ENCODE assay signal across 21 mouse cellular contexts in the genomic region with DNA sequence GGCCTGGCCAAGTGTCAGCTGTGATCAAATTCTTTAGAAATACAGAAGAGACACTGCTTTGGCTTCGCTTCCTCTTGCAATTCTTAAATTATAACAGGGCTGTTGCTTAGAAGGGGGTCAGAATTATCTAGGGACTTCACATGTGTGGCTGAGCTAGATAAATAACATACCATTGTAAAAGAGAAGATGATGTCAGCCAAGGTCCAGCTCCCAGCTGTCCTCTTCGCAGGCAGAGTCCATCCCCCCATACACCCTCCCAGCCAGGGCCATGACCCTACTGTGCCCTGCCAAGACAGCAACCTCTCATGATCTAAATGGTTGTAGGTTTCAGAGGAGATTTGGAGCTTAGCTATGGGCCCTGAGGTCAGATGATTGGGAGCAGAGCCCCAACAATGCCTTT. TPM values are rescaled to one million over a fixed set of nuclear protein-coding genes. Genes with fewer than 3 reads are reported as not detected.
DNase-seq lines count a peak whose midpoint lies in the region; ATAC-seq and TF ChIP-seq lines count a peak whose summit lies in the region.
"Had no signal": no experiment of that assay in that cellular context is flagged by ENCODE, and none has a peak within 500 bp of the region (broad histone marks: within the 10 kb centered on the region; RNA-seq: fewer than 3 reads in every experiment).

No protein-coding gene starts in this region.

- TF ChIP-seq CTCF in stomach, postnatal 0 days (IDR thresholded peaks at IDR 0.05; ENCODE audit: low read depth), result no peak

- H3K4me2 ChIP-seq in kidney, embryonic 15.5 days, result no peak overlapping the region
- no peak overlapping the region for H3K4me2 ChIP-seq in stomach, postnatal 0 days (replicated peaks; ENCODE audit: low read depth)
- H3K4me2 ChIP-seq: liver, embryonic 12.5 days; lung, embryonic 15.5 days; stomach, embryonic 15.5 days had no signal

- no peak overlapping the region for H3K27ac ChIP-seq in kidney, embryonic 15.5 days
- H3K27ac ChIP-seq in stomach, postnatal 0 days (replicated peaks), result no peak overlapping the region
- H3K27ac ChIP-seq: hindbrain, postnatal 0 days; layer of hippocampus, adult 2 months; liver, embryonic 12.5 days; lung, embryonic 15.5 days; stomach, embryonic 15.5 days had no signal

- H3K36me3 ChIP-seq in kidney, embryonic 15.5 days, result no peaks in the 10 kb centered on the region
- H3K36me3 ChIP-seq in stomach, postnatal 0 days (ENCODE audit: control insufficient read depth, insufficient read depth, low read length), result no peaks in the 10 kb centered on the region
- H3K36me3 ChIP-seq: liver, embryonic 12.5 days; lung, embryonic 15.5 days; stomach, embryonic 15.5 days had no signal

- no peak for TF ChIP-seq EP300 in stomach, postnatal 0 days (optimal IDR thresholded peaks at IDR 0.05)

- H3K27me3 ChIP-seq in kidney, embryonic 15.5 days, result no peaks in the 10 kb centered on the region
- H3K27me3 ChIP-seq in stomach, postnatal 0 days (ENCODE audit: control insufficient read depth, insufficient read depth, low read length), result no peaks in the 10 kb centered on the region
- H3K27me3 ChIP-seq: lung, embryonic 15.5 days; stomach, embryonic 15.5 days had no signal

- intact Hi-C loops in heart, postnatal 25 days (cut with DNase I), result loop anchor here (5.0 kb wide), 1 partner anchor 33 kb away; no protein-coding TSS in a partner anchor

- no peak for ATAC-seq in kidney, embryonic 15.5 days (replicated peaks; ENCODE audit: low FRiP score)
- no peak for ATAC-seq in stomach, postnatal 0 days (ENCODE audit: low FRiP score, low TSS enrichment)
- ATAC-seq: forebrain, embryonic 16.5 days; hindbrain, postnatal 0 days; liver, embryonic 12.5 days; midbrain, embryonic 16.5 days had no signal

- H3K9me3 ChIP-seq in kidney, embryonic 15.5 days (replicated peaks), result no peaks in the 10 kb centered on the region
- H3K9me3 ChIP-seq in stomach, postnatal 0 days (ENCODE audit: control insufficient read depth, low read length), result no peaks in the 10 kb centered on the region
- H3K9me3 ChIP-seq: liver, embryonic 12.5 days; lung, embryonic 15.5 days; stomach, embryonic 15.5 days had no signal

- no peak overlapping the region for H3K9ac ChIP-seq in kidney, embryonic 15.5 days
- H3K9ac ChIP-seq in stomach, postnatal 0 days (ENCODE audit: low read length), result no peak overlapping the region
- H3K9ac ChIP-seq: liver, embryonic 12.5 days; lung, embryonic 15.5 days; stomach, embryonic 15.5 days had no signal

- no peaks in the 10 kb centered on the region for H3K4me1 ChIP-seq in kidney, embryonic 15.5 days
- no peaks in the 10 kb centered on the region for H3K4me1 ChIP-seq in stomach, postnatal 0 days (replicated peaks; ENCODE audit: control insufficient read depth, insufficient read depth)
- H3K4me1 ChIP-seq: stomach, embryonic 15.5 days had no signal

- peak; percentile 75 for DNase-seq in gastrocnemius, adult 18-20 months (ENCODE audit: low spot score)
- DNase-seq in gastrocnemius, postnatal 10 days, result no peak
- DNase-seq in kidney, postnatal 4 days, result peak; percentile 36
- peak; percentile 41 for DNase-seq in heart, postnatal 25 days (ENCODE audit: low spot score)
- DNase-seq in MN1 (ENCODE audit: low spot score), result no peak
- no peak for DNase-seq in ovary, postnatal 14 days (ENCODE audit: low spot score)
- no peak for DNase-seq in stomach, postnatal 0 days (ENCODE audit: low spot score)
- DNase-seq: adrenal gland, postnatal 14 days; cerebellum, adult 11-12 months; cerebellum, postnatal 25 days; kidney, adult 8-10 months; right cerebral cortex, adult 18-20 months had no signal

- no peak overlapping the region for H3K4me3 ChIP-seq in kidney, embryonic 15.5 days (replicated peaks)
- no peak overlapping the region for H3K4me3 ChIP-seq in stomach, postnatal 0 days (ENCODE audit: low read depth, low read length)
- H3K4me3 ChIP-seq: layer of hippocampus, adult 2 months; liver, embryonic 12.5 days; lung, embryonic 15.5 days; stomach, embryonic 15.5 days had no signal

- 46% methylated on average over 2 of the region's 2 CpGs for WGBS in kidney, embryonic 15.5 days
- 57% methylated on average over 2 of the region's 2 CpGs for WGBS in stomach, postnatal 0 days

RNA-seq across cellular contexts. Expression of gene Hdac11, which starts 27.5 kb away (rescaled TPM):
- total RNA-seq in gastrocnemius, adult 18-20 months (2021), result 1 to 10 TPM; 6.7 to 7.2 TPM
- 10 to 100 TPM; 14.1 to 17.2 TPM for total RNA-seq in gastrocnemius, postnatal 10 days (2021)
- 13.2 and 14.3 TPM in 2 replicates for polyA plus RNA-seq in kidney, embryonic 15.5 days (2015; fragmentation: Nextera tagmentation; extraction: Ambion mirVana)
- total RNA-seq in heart, postnatal 25 days (2021), result 10 to 100 TPM; 13.0 to 15.1 TPM
- polyA plus RNA-seq in stomach, postnatal 0 days (2015; fragmentation: Nextera tagmentation; extraction: Ambion mirVana), result 6.5 and 7.1 TPM in 2 replicates

RNA-seq across cellular contexts. Expression of gene Fbln2, which starts 28.3 kb away (rescaled TPM):
- total RNA-seq in gastrocnemius, adult 18-20 months (2021), result 10 to 100 TPM; 40.1 to 51.6 TPM
- 10 to 100 TPM; 63.3 to 73.2 TPM for total RNA-seq in gastrocnemius, postnatal 10 days (2021)
- 38.9 and 56.4 TPM in 2 replicates for polyA plus RNA-seq in kidney, embryonic 15.5 days (2015; fragmentation: Nextera tagmentation; extraction: Ambion mirVana)
- 10 to 100 TPM; 71.8 to 76.3 TPM for total RNA-seq in heart, postnatal 25 days (2021)
- 29.5 and 32.1 TPM in 2 replicates for polyA plus RNA-seq in stomach, postnatal 0 days (2015; fragmentation: Nextera tagmentation; extraction: Ambion mirVana)
- total RNA-seq: megakaryocyte-erythroid progenitor cell, adult 5-6 weeks had no signal

Comparison
In these comparisons a context has a peak if more than half of its experiments do, and no peak if none do; other contexts are left out.
1. DNase-seq: peak in gastrocnemius, adult 18-20 months (single experiment), kidney, postnatal 4 days (2 of 2) and heart, postnatal 25 days (single experiment); none in gastrocnemius, postnatal 10 days (single experiment), MN1 (single experiment), ovary, postnatal 14 days (single experiment) and stomach, postnatal 0 days (single experiment).